Mouse (Mus musculus): ENCODE results near the gene Fbln2. TPM values are rescaled to one million over a fixed set of nuclear protein-coding genes. Genes with fewer than 3 reads are reported as not detected.

The Fbln2 gene
- polyA plus RNA-seq, 1 experiment from 2014 or later = 78.7 TPM

DNA sequence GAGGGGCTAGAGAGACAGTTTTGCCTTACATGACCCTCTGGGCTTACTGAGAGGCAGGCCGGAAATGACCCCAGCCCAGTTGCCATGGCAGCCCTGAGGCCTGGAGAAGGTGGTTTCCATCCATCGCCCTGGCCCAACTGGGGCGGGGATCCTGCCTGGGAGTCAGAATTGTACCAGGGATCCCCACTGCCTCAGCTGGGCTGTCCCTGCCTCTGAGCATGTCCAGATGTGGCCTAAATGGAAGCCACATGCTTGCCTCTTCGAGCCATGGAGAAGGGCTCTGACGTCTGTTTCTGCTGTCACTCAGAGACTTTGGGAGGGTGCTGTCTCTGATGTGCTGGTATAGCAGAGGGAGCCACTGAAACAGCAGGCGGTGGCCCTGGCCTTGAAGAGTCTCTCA is 24.2 kb downstream of the Fbln2 start:
- Histone ChIP-seq H3K9ac (ENCODE audit: low read length) (no peak overlapping the region), H3K9me3 (ENCODE audit: control insufficient read depth, low read length) (no peaks in the 10 kb centered on the region), H3K36me3 (ENCODE audit: control insufficient read depth, insufficient read depth, low read length) (no peaks in the 10 kb centered on the region; the same call in 1 of the 2 replicates), H3K27me3 (ENCODE audit: control insufficient read depth, insufficient read depth, low read length) (no peaks in the 10 kb centered on the region), H3K4me3 (ENCODE audit: low read depth, low read length) (no peak overlapping the region), H3K27ac (replicated peaks; ENCODE audit: low read depth, low read length) (peak overlapping the region; percentile 86), H3K4me1 (ENCODE audit: control insufficient read depth, insufficient read depth, low read length) (peaks cover 32% of the 10 kb centered on the region), H3K4me2 (ENCODE audit: low read depth, severe bottlenecking) (peak overlapping the region; percentile 25; the same call in 1 of the 2 replicates)
- peak; percentile 89 for DNase-seq (ENCODE audit: low spot score)
- ATAC-seq (ENCODE audit: insufficient number of reproducible peaks, low FRiP score, low TSS enrichment, low read depth) = peak; percentile 78
- WGBS = 17% methylated on average over 6 of the region's 6 CpGs

DNA sequence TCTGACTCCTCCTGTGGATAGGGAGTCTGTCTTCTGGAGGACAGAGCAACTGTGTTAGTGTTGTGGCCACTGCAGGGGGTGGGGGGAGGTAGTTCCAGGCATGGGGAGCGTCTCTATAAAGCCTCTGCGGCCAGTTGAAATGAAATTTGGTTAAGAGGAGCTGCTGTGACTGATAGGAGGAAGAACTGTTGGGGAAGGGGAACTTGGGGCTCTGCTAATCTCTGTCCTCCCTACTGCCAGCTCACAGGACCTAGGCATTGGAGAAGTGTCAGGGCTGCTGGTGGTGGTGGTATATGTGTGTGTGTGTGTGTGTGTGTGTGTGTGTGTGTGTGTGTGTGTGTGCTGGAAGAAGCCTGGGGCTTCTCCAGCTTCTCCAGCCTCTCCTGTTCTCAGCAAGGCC is 25.0 kb downstream of the Fbln2 start:
- DNase-seq (ENCODE audit: low spot score) (no peak), ATAC-seq (ENCODE audit: insufficient number of reproducible peaks, low FRiP score, low TSS enrichment, low read depth) (no peak)
- H3K4me1 ChIP-seq (ENCODE audit: control insufficient read depth, insufficient read depth, low read length) = peaks cover 32% of the 10 kb centered on the region
- H3K4me2 ChIP-seq (ENCODE audit: low read depth, severe bottlenecking) = no peak overlapping the region
- 58% methylated on average over 2 of the region's 2 CpGs for WGBS
- no peak overlapping the region for H3K9ac ChIP-seq (ENCODE audit: low read length)
- no peak overlapping the region for H3K4me3 ChIP-seq (ENCODE audit: low read depth, low read length)
- no peaks in the 10 kb centered on the region for H3K9me3 ChIP-seq (ENCODE audit: control insufficient read depth, low read length)
- H3K27me3 ChIP-seq (ENCODE audit: control insufficient read depth, insufficient read depth, low read length) = no peaks in the 10 kb centered on the region
- H3K27ac ChIP-seq (replicated peaks; ENCODE audit: low read depth, low read length) = peak overlapping the region; percentile 86
- no peaks in the 10 kb centered on the region; the same call in 1 of the 2 replicates for H3K36me3 ChIP-seq (ENCODE audit: control insufficient read depth, insufficient read depth, low read length)

DNA sequence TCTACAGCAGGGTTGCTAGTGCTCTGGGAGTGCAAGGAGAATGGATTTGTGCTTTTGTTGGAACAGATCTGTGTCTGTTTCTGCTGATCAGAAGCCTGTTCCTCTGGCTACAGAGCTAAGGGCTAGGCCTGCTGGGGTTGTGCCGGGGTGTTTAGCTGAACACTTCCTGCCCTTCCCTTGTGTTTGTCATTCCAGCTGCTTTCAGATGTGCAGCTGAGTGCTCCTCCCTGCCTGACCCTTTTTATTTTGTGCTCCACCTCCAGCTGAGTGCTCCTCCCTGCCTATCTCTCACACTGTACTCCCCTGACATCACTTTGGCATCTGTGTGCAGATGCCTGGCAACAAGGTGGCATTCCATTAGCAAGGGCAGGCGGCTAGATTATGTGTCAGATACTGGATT is 28.3 kb downstream of the Fbln2 start:
- no peak for ATAC-seq (ENCODE audit: insufficient number of reproducible peaks, low FRiP score, low TSS enrichment, low read depth)
- Histone ChIP-seq H3K4me1 (ENCODE audit: control insufficient read depth, insufficient read depth, low read length) (peaks cover 21% of the 10 kb centered on the region), H3K36me3 (ENCODE audit: control insufficient read depth, insufficient read depth, low read length) (no peaks in the 10 kb centered on the region), H3K4me2 (ENCODE audit: low read depth, severe bottlenecking) (no peak overlapping the region), H3K9me3 (ENCODE audit: control insufficient read depth, low read length) (no peaks in the 10 kb centered on the region), H3K4me3 (ENCODE audit: low read depth, low read length) (no peak overlapping the region), H3K9ac (ENCODE audit: low read length) (no peak overlapping the region), H3K27me3 (ENCODE audit: control insufficient read depth, insufficient read depth, low read length) (no peaks in the 10 kb centered on the region), H3K27ac (replicated peaks; ENCODE audit: low read depth, low read length) (no peak overlapping the region)
- no peak for DNase-seq (ENCODE audit: low spot score)
- 70% methylated on average over 2 of the region's 2 CpGs for WGBS

DNA sequence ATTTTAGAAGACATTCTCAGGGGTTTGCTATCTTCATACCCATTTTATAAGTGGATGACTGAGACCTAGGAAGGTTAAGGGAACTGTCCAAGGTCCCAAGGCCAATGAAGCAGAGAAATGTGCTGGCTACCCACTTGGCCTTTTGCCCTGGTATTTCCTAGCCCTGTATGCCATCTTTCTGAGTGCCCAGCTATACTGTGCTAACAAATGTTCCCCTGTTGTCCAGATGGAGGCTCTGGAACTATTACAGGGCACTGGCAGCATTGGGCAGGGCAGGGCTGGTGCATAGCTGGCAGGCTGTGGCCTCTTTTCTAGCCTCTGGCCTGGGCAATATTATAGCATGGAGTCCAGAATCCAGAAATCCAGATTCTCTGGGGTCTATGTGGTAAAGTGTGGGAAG is 28.7 kb downstream of the Fbln2 start:
- Histone ChIP-seq H3K9ac (ENCODE audit: low read length) (no peak overlapping the region), H3K36me3 (ENCODE audit: control insufficient read depth, insufficient read depth, low read length) (no peaks in the 10 kb centered on the region), H3K4me2 (ENCODE audit: low read depth, severe bottlenecking) (no peak overlapping the region), H3K4me3 (ENCODE audit: low read depth, low read length) (no peak overlapping the region), H3K4me1 (ENCODE audit: control insufficient read depth, insufficient read depth, low read length) (peaks cover 19% of the 10 kb centered on the region), H3K27me3 (ENCODE audit: control insufficient read depth, insufficient read depth, low read length) (no peaks in the 10 kb centered on the region), H3K9me3 (ENCODE audit: control insufficient read depth, low read length) (no peaks in the 10 kb centered on the region), H3K27ac (replicated peaks; ENCODE audit: low read depth, low read length) (no peak overlapping the region)
- no peak for ATAC-seq (ENCODE audit: insufficient number of reproducible peaks, low FRiP score, low TSS enrichment, low read depth)
- DNase-seq (ENCODE audit: low spot score) = no peak

DNA sequence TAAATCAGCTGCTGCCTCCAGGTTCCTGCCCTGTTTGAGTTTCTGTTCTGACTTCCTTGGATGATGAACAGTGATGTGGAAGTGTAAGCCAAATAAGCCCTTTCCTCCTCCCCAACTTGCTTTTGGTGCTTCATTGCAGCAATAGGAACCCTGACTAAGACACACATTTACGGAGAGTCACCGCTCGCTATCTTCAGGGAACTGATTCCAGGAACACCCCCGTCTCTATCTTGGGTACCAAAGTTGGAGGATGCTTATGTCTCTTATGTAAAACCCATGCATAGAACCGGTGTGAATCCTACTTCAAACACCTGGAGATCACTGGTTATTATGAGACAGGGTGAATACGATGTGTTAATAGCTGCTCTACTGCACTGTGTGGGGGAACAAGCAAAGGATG is 31.1 kb downstream of the Fbln2 start:
- H3K27me3 ChIP-seq (ENCODE audit: control insufficient read depth, insufficient read depth, low read length) = no peaks in the 10 kb centered on the region
- ATAC-seq (ENCODE audit: insufficient number of reproducible peaks, low FRiP score, low TSS enrichment, low read depth) (no peak), DNase-seq (ENCODE audit: low spot score) (no peak)
- no peak overlapping the region for H3K9ac ChIP-seq (ENCODE audit: low read length)
- H3K4me3 ChIP-seq (ENCODE audit: low read depth, low read length) = no peak overlapping the region
- no peaks in the 10 kb centered on the region for H3K9me3 ChIP-seq (ENCODE audit: control insufficient read depth, low read length)
- 86% methylated on average over 6 of the region's 6 CpGs for WGBS
- no peak overlapping the region for H3K27ac ChIP-seq (replicated peaks; ENCODE audit: low read depth, low read length)
- H3K4me2 ChIP-seq (ENCODE audit: low read depth, severe bottlenecking) = no peak overlapping the region
- H3K4me1 ChIP-seq (ENCODE audit: control insufficient read depth, insufficient read depth, low read length) = peaks cover 4% of the 10 kb centered on the region; the same call in 1 of the 2 replicates
- H3K36me3 ChIP-seq (ENCODE audit: control insufficient read depth, insufficient read depth, low read length) = no peaks in the 10 kb centered on the region

DNA sequence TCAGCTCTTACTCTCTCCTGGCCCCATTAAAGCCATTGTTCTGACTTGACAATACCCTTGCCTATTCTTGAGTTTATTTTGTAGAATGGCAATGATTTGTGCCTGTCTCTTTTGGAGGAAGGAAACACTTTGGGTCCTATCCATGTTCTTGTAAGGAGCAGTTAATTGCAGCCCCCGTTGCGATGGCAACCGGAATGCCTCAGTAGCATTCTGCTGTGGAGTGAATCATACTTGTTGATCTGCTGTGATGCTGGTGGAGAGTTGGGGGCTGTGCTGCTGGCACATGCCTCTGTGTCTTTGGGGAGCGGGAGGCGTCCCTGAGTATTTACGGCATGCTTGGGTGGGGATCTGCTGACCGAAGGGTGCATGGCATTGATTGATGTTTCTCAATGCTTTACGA is 32.1 kb downstream of the Fbln2 start:
- 62% methylated on average over 8 of the region's 8 CpGs for WGBS
- no peak overlapping the region for H3K4me2 ChIP-seq (ENCODE audit: low read depth, severe bottlenecking)
- ATAC-seq (ENCODE audit: insufficient number of reproducible peaks, low FRiP score, low TSS enrichment, low read depth) (no peak), DNase-seq (ENCODE audit: low spot score) (no peak)
- no peak overlapping the region for H3K4me3 ChIP-seq (ENCODE audit: low read depth, low read length)
- peaks cover 6% of the 10 kb centered on the region; the same call in 1 of the 2 replicates for H3K4me1 ChIP-seq (ENCODE audit: control insufficient read depth, insufficient read depth, low read length)
- H3K9ac ChIP-seq (ENCODE audit: low read length) = no peak overlapping the region
- no peak overlapping the region for H3K27ac ChIP-seq (replicated peaks; ENCODE audit: low read depth, low read length)
- H3K36me3 ChIP-seq (ENCODE audit: control insufficient read depth, insufficient read depth, low read length) = no peaks in the 10 kb centered on the region
- no peaks in the 10 kb centered on the region for H3K27me3 ChIP-seq (ENCODE audit: control insufficient read depth, insufficient read depth, low read length)
- no peaks in the 10 kb centered on the region; the same call in 1 of the 2 replicates for H3K9me3 ChIP-seq (ENCODE audit: control insufficient read depth, low read length)

DNA sequence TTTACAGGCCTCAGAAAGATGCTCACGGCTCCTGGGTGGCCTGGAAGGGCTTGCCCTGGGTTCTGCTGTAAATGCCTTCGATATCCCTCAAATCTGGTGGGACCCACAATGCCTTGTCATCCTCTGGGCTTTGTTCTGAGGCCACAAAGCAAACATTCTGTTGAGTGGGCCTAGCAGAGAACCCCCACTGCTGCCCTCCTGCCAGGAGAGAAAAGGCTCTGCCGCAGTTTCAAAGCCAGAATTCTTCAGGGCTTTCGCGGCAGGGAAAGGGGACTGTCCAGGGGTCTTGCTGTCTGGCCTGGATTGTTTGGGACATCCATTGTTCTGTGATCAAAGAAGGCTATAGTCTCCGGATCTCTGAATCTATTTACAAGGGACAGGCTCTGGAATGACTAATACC is 33.1 kb downstream of the Fbln2 start:
- Histone ChIP-seq H3K9me3 (ENCODE audit: control insufficient read depth, low read length) (no peaks in the 10 kb centered on the region; the same call in 1 of the 2 replicates), H3K4me2 (ENCODE audit: low read depth, severe bottlenecking) (no peak overlapping the region), H3K9ac (ENCODE audit: low read length) (no peak overlapping the region), H3K4me3 (ENCODE audit: low read depth, low read length) (no peak overlapping the region), H3K27ac (replicated peaks; ENCODE audit: low read depth, low read length) (no peak overlapping the region), H3K4me1 (ENCODE audit: control insufficient read depth, insufficient read depth, low read length) (peaks cover 6% of the 10 kb centered on the region; the same call in 1 of the 2 replicates), H3K27me3 (ENCODE audit: control insufficient read depth, insufficient read depth, low read length) (no peaks in the 10 kb centered on the region), H3K36me3 (ENCODE audit: control insufficient read depth, insufficient read depth, low read length) (no peaks in the 10 kb centered on the region)
- no peak for ATAC-seq (ENCODE audit: insufficient number of reproducible peaks, low FRiP score, low TSS enrichment, low read depth)
- DNase-seq (ENCODE audit: low spot score) = no peak
- 31% methylated on average over 6 of the region's 6 CpGs for WGBS

DNA sequence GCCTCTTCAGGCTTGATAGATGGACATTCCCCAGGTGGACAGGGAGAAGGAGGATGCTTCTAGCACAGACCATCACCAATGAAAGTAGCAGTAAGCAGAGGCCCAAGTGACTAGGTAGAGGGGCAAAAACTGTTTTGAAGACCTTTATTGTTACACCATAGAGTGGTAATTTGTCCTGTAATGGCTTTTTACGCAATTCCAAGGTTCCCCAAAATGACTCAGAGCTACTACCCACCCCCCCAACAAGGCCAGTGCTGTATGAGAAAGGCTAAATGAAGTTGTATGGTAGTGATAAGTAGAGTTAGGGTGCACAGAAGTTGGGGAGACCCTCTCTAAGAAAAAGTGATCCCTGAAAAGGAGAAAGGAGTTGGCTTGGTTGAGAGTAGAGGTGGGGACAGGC is 35.1 kb downstream of the Fbln2 start:
- H3K4me3 ChIP-seq (ENCODE audit: low read depth, low read length) = no peak overlapping the region
- no peaks in the 10 kb centered on the region for H3K27me3 ChIP-seq (ENCODE audit: control insufficient read depth, insufficient read depth, low read length)
- no peaks in the 10 kb centered on the region; the same call in 1 of the 2 replicates for H3K9me3 ChIP-seq (ENCODE audit: control insufficient read depth, low read length)
- DNase-seq (ENCODE audit: low spot score) (no peak), ATAC-seq (ENCODE audit: insufficient number of reproducible peaks, low FRiP score, low TSS enrichment, low read depth) (no peak)
- peaks cover 6% of the 10 kb centered on the region; the same call in 1 of the 2 replicates for H3K4me1 ChIP-seq (ENCODE audit: control insufficient read depth, insufficient read depth, low read length)
- H3K27ac ChIP-seq (replicated peaks; ENCODE audit: low read depth, low read length) = no peak overlapping the region
- no peak overlapping the region for H3K9ac ChIP-seq (ENCODE audit: low read length)
- WGBS = 95% methylated on average over 1 of the region's 1 CpGs
- H3K4me2 ChIP-seq (ENCODE audit: low read depth, severe bottlenecking) = no peak overlapping the region
- no peaks in the 10 kb centered on the region for H3K36me3 ChIP-seq (ENCODE audit: control insufficient read depth, insufficient read depth, low read length)

DNA sequence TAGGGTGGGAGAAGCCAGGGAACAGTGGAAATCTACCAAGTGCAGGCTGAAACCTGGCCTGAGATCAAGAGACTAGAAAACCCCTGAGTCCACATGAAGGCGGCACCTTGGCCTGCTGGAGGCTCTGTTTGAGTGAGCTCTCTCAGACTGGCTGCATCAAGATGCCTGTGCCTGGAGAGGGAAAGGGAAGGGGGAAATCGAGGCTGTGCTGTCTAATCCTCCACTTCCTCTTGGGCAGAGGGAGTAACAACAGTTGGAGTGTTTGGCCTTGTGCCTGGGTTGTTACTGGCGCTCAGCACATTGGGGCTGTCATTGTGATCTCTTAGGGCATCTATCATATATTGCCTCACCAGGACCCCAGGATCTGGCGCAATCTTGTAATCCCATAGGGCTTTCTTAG is 36.4 kb downstream of the Fbln2 start:
- no peaks in the 10 kb centered on the region; the same call in 1 of the 2 replicates for H3K9me3 ChIP-seq (ENCODE audit: control insufficient read depth, low read length)
- 71% methylated on average over 4 of the region's 4 CpGs for WGBS
- no peaks in the 10 kb centered on the region for H3K27me3 ChIP-seq (ENCODE audit: control insufficient read depth, insufficient read depth, low read length)
- H3K4me3 ChIP-seq (ENCODE audit: low read depth, low read length) = no peak overlapping the region
- H3K36me3 ChIP-seq (ENCODE audit: control insufficient read depth, insufficient read depth, low read length) = no peaks in the 10 kb centered on the region
- DNase-seq (ENCODE audit: low spot score) (no peak), ATAC-seq (ENCODE audit: insufficient number of reproducible peaks, low FRiP score, low TSS enrichment, low read depth) (no peak)
- H3K4me2 ChIP-seq (ENCODE audit: low read depth, severe bottlenecking) = no peak overlapping the region
- peaks cover 6% of the 10 kb centered on the region; the same call in 1 of the 2 replicates for H3K4me1 ChIP-seq (ENCODE audit: control insufficient read depth, insufficient read depth, low read length)
- H3K27ac ChIP-seq (replicated peaks; ENCODE audit: low read depth, low read length) = no peak overlapping the region
- no peak overlapping the region for H3K9ac ChIP-seq (ENCODE audit: low read length)

All from limb, embryonic 11.5 days (tissue).